Mouse (Mus musculus) liver, embryonic 16.5 days (tissue): ENCODE measurements around the gene Ovol3. TPM values are rescaled to one million over a fixed set of nuclear protein-coding genes. Genes with fewer than 3 reads are reported as not detected.
"Not testable (repeated sequence)": the region's sequence is repeated elsewhere in the genome, so short reads cannot be mapped to it uniquely, and the experiment has no call there.

Source experiments
- ATAC-seq: fragments of 200-750 bp; cut with Nextera tagmentation; 2 replicates; pipeline ENCODE4 v1.8.0; 2017; ENCODE audit warnings: low read depth, mild to moderate bottlenecking, moderate number of reproducible peaks, moderate library complexity
- H3K27ac ChIP-seq: fragments of 300-500 bp; sonication (generic); 2 replicates; pipeline ENCODE4 v1.5.1; 2014; ENCODE audit warnings: mild to moderate bottlenecking, low read length
- H3K27me3 ChIP-seq: fragments of 300-500 bp; sonication (generic); 2 replicates; pipeline ENCODE4 v1.6.1; 2014; ENCODE audit warnings: low read depth, low read length, mixed read lengths; ENCODE audit not compliant: control insufficient read depth, insufficient read depth
- H3K36me3 ChIP-seq: fragments of 300-500 bp; sonication (generic); 2 replicates; pipeline ENCODE4 v1.6.1; 2014; ENCODE audit warnings: mild to moderate bottlenecking; ENCODE audit not compliant: control insufficient read depth, insufficient read depth
- H3K4me1 ChIP-seq: fragments of 300-500 bp; sonication (generic); 2 replicates; pipeline ENCODE4 v1.6.1; 2014; ENCODE audit warnings: low read depth, low read length, mixed read lengths; ENCODE audit not compliant: control insufficient read depth
- H3K4me2 ChIP-seq: fragments of 300-500 bp; sonication (generic); 2 replicates; pipeline ENCODE4 v1.6.1; 2014; ENCODE audit warnings: low read depth, low read length, mixed read lengths
- H3K4me3 ChIP-seq: fragments of 300-500 bp; sonication (generic); 2 replicates; pipeline ENCODE4 v1.5.1; 2014; ENCODE audit warnings: low read depth, mild to moderate bottlenecking, low read length
- H3K9ac ChIP-seq: fragments of 300-500 bp; sonication (generic); 2 replicates; pipeline ENCODE4 v1.6.1; 2014; ENCODE audit warnings: low read depth, low read length
- H3K9me3 ChIP-seq: fragments of 300-500 bp; sonication (generic); replicated peaks from 2 replicates; pipeline ENCODE4 v1.6.1; 2016; ENCODE audit warnings: low read length; ENCODE audit not compliant: control insufficient read depth
- WGBS: fragments of 180-500 bp; shearing (Covaris S2); extraction: QIAGEN DNeasy Blood & Tissue Kit; methylation state at CpG from one replicate; pipeline ENCODE4 v1.1.7; 2014; ENCODE audit not compliant: insufficient replicate concordance; 5-methylcytosine and 5-hydroxymethylcytosine counted together
- polyA plus RNA-seq: library from polyadenylated mRNA; unstranded; fragments of >200 nt; fragmentation: Nextera tagmentation; extraction: Ambion mirVana; gene quantifications from 2 replicates; pipeline ENCODE4 v1.2.1, GENCODE M21; 2015

Gene Ovol3
- polyA plus RNA-seq, 1 experiment from 2014 or later: not detected

- Histone ChIP-seq H3K4me1 (peaks cover 16% of the 10 kb centered on the region), H3K9ac (no peak overlapping the region), H3K4me3 (no peak overlapping the region), H3K36me3 (no peaks in the 10 kb centered on the region), H3K27ac (no peak overlapping the region), H3K9me3 (no peaks in the 10 kb centered on the region), H3K4me2 (no peak overlapping the region), H3K27me3 (no peaks in the 10 kb centered on the region)
- WGBS: 62% methylated on average over 2 of the region's 2 CpGs
- ATAC-seq: no peak
Measured at GRCm38 (mm10) chr7:30217277-30217676, 18.2 kb downstream of the Ovol3 start.

GRCm38 (mm10) chr7:30216723-30217151, 18.8 kb downstream of the Ovol3 start:
- no peak overlapping the region for H3K27ac ChIP-seq
- ATAC-seq: peak; percentile 58
- H3K4me2 ChIP-seq: peak overlapping the region; percentile 42
- under 1% methylated on average over 16 of the region's 16 CpGs for WGBS
- no peaks in the 10 kb centered on the region for H3K27me3 ChIP-seq
- no peak overlapping the region for H3K4me3 ChIP-seq
- no peaks in the 10 kb centered on the region for H3K36me3 ChIP-seq
- H3K4me1 ChIP-seq: peaks cover 13% of the 10 kb centered on the region
- no peak overlapping the region for H3K9ac ChIP-seq
- H3K9me3 ChIP-seq: no peaks in the 10 kb centered on the region

- no peaks in the 10 kb centered on the region for H3K36me3 ChIP-seq
- 74% methylated on average over 3 of the region's 3 CpGs for WGBS
- H3K27ac ChIP-seq: no peak overlapping the region
- no peaks in the 10 kb centered on the region for H3K9me3 ChIP-seq
- H3K9ac ChIP-seq: no peak overlapping the region
- H3K4me1 ChIP-seq: peaks cover 13% of the 10 kb centered on the region
- no peaks in the 10 kb centered on the region for H3K27me3 ChIP-seq
- ATAC-seq: no peak
- H3K4me2 ChIP-seq: no peak overlapping the region
- H3K4me3 ChIP-seq: no peak overlapping the region
Measured at GRCm38 (mm10) chr7:30215875-30216274, 19.6 kb downstream of the Ovol3 start.

- Histone ChIP-seq H3K4me3 (no peak overlapping the region), H3K9ac (no peak overlapping the region), H3K27me3 (no peaks in the 10 kb centered on the region), H3K36me3 (no peaks in the 10 kb centered on the region), H3K27ac (no peak overlapping the region), H3K9me3 (no peaks in the 10 kb centered on the region), H3K4me2 (no peak overlapping the region), H3K4me1 (peaks cover under 1% of the 10 kb centered on the region)
- WGBS: 73% methylated on average over 3 of the region's 3 CpGs
- no peak for ATAC-seq
Measured at GRCm38 (mm10) chr7:30213881-30214280, 21.6 kb downstream of the Ovol3 start.

- Histone ChIP-seq H3K36me3 (no peaks in the 10 kb centered on the region), H3K9ac (no peak overlapping the region), H3K4me1 (no peaks in the 10 kb centered on the region), H3K27ac (no peak overlapping the region), H3K9me3 (no peaks in the 10 kb centered on the region), H3K4me3 (no peak overlapping the region), H3K4me2 (no peak overlapping the region), H3K27me3 (no peaks in the 10 kb centered on the region)
- WGBS: 16% methylated on average over 4 of the region's 4 CpGs
- no peak for ATAC-seq
Measured at GRCm38 (mm10) chr7:30211025-30211424, 24.5 kb downstream of the Ovol3 start.

GRCm38 (mm10) chr7:30206364-30206763, 29.2 kb downstream of the Ovol3 start:
- not testable (repeated sequence) for H3K36me3 ChIP-seq, H3K27ac ChIP-seq, H3K4me1 ChIP-seq, H3K9ac ChIP-seq, H3K4me3 ChIP-seq, H3K27me3 ChIP-seq, H3K9me3 ChIP-seq, H3K4me2 ChIP-seq, ATAC-seq
- WGBS: 38% methylated on average over 5 of the region's 5 CpGs

GRCm38 (mm10) chr7:30205383-30205782, 30.1 kb downstream of the Ovol3 start:
- Histone ChIP-seq H3K4me3 (no peak overlapping the region), H3K9me3 (no peaks in the 10 kb centered on the region), H3K36me3 (no peaks in the 10 kb centered on the region), H3K4me2 (no peak overlapping the region), H3K27ac (no peak overlapping the region), H3K4me1 (no peaks in the 10 kb centered on the region), H3K9ac (no peak overlapping the region), H3K27me3 (no peaks in the 10 kb centered on the region)
- no peak for ATAC-seq
- WGBS: 3% methylated on average over 2 of the region's 2 CpGs

- Histone ChIP-seq H3K4me2 (no peak overlapping the region), H3K27ac (no peak overlapping the region), H3K27me3 (no peaks in the 10 kb centered on the region), H3K36me3 (no peaks in the 10 kb centered on the region), H3K9ac (no peak overlapping the region), H3K9me3 (no peaks in the 10 kb centered on the region), H3K4me3 (no peak overlapping the region), H3K4me1 (no peaks in the 10 kb centered on the region)
- WGBS: 33% methylated on average over 8 of the region's 8 CpGs
- no peak for ATAC-seq
Measured at GRCm38 (mm10) chr7:30204380-30204779, 31.1 kb downstream of the Ovol3 start.

GRCm38 (mm10) chr7:30202895-30203690, 32.4 kb downstream of the Ovol3 start:
- no peak overlapping the region for H3K4me3 ChIP-seq
- no peak overlapping the region for H3K4me2 ChIP-seq
- no peaks in the 10 kb centered on the region for H3K36me3 ChIP-seq
- ATAC-seq: no peak
- H3K27me3 ChIP-seq: no peaks in the 10 kb centered on the region
- peaks cover 4% of the 10 kb centered on the region; the same call in 1 of the 2 replicates for H3K4me1 ChIP-seq
- H3K27ac ChIP-seq: no peak overlapping the region
- no peak overlapping the region for H3K9ac ChIP-seq
- WGBS: 65% methylated on average over 11 of the region's 11 CpGs
- no peaks in the 10 kb centered on the region for H3K9me3 ChIP-seq
